Mouse (Mus musculus) megakaryocyte, adult 5-6 weeks (primary cell): Measurements from ENCODE around the gene Uck1. TPM values are rescaled to one million over a fixed set of nuclear protein-coding genes. Genes with fewer than 3 reads are reported as not detected.

ENCODE experiments used
- ATAC-seq: 2 replicates; pipeline ENCODE4 v1.8.0; 2016; ENCODE audit warnings: mild to moderate bottlenecking, inconsistent platforms; ENCODE audit not compliant: poor library complexity, severe bottlenecking
- total RNA-seq, 2 experiments: library from RNA; stranded (forward) in 1 of 2; stranded (reverse) in 1 of 2; fragments of 153-499, 151-499 nt in 1 of 2; fragments of 221-1000, 200-1000 nt in 1 of 2; gene quantifications; 2 replicates each; pipeline versions ENCODE4 v1.2.3 to v1.2.4; 2015 to 2017

The Uck1 gene
- total RNA-seq, 2 experiments from 2014 or later, result 18.7 to 19.6 TPM

DNA sequence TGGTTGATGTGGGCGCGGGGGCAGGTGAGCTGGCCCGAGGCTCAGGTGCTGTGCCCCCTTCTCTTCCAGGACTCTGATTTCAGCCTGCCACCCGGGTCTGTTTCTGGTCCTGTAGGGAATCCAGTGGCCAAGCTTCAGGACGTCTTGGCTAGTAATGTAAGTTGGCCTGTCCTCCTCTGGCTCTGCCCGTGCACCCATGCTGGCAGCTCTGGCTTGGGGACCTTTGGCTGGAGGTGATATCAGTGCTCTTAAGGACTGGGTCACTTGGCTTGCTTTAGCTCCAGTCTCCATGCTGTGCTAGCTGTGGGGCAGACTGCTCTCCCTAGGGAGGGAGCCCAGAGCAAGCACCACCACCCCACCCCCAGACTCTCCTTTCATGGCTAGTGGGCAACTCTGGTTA lies 39.9 kb downstream of the Uck1 start:
- no peak for ATAC-seq

- no peak for ATAC-seq
These were observed 40.5 kb downstream of the Uck1 start for GRCm38 (mm10) chr2:32219501-32219900.

- no peak for ATAC-seq
These were observed 41.2 kb downstream of the Uck1 start for GRCm38 (mm10) chr2:32218541-32219334.

GRCm38 (mm10) chr2:32218113-32218512 lies 41.8 kb downstream of the Uck1 start:
- ATAC-seq, result no peak

DNA sequence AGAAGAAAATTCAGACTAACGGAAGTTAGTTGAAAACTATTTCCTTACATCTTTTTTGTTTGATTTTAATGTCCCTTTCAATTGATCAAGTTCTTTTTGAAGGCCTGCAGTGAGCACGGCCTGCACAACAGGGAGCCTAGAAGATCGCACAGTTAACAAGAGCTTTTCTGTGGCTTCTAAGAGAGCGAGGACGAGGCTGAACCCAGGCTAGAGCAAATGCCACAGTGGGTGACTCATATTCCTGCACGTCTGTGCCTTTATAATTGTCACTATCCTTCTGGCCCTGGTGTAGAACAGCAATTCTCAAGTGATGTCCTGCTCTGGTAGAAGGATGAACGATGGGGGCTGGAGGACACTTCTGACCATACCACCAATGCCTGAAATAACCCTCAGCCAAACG lies 42.3 kb downstream of the Uck1 start:
- no peak for ATAC-seq

DNA sequence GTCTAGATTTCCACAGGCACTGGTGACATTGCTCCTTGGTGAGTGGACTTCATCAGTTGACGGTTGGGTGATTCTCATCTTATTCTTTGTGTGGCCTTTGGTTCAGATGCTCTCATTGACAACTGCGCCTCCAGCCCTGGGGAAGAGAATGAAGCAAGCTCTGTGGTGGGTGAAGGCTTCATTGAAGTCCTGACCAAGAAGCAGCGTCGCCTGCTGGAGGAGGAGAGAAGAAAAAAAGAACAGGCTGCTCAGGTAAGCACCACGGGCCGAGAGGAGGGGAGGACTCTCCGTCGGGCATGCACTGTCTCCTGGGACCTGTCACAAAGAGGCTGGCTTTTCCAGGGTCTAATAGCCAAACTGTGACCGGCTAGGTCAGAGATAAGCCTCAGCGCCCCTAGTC lies 43.5 kb downstream of the Uck1 start:
- ATAC-seq, result no peak

GRCm38 (mm10) chr2:32215576-32215975 lies 44.4 kb downstream of the Uck1 start:
- no peak for ATAC-seq

DNA sequence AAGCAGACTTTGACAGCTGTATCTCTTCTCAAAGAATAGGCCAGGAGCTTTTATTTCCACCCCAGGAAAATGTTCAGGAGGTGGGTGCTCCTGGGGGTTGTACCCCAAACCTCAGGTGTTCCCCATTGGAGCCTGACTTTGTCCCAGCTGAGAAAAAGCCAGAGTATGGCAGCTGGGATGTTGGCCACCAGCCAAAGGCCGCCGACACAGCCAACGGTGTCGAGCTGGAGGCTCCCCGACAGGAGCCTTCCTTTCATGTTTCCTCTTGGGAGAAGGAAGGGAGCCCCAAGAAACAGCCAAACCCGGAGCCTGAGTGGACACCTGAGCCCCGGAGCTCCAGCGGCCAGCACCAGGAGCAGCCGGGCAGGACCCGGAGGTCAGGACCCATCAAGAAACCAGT lies 47.0 kb downstream of the Uck1 start:
- no peak for ATAC-seq

- no peak for ATAC-seq
These were observed 48.3 kb downstream of the Uck1 start for GRCm38 (mm10) chr2:32211689-32212088.

GRCm38 (mm10) chr2:32207682-32208081 lies 52.3 kb downstream of the Uck1 start:
- ATAC-seq, result no peak

Other genes with a start within 250 kb of the Uck1 start
- gene Fam78a, start 175.3 kb downstream of the Uck1 start, total RNA-seq (2015), result 14.4 and 14.7 TPM in 2 replicates
- gene Fam78a, start 175.3 kb downstream of the Uck1 start, total RNA-seq (2017), result 11.7 and 13.1 TPM in 2 replicates
- 0.14 and 0.33 TPM in 2 replicates for gene Plpp7, start 164.6 kb downstream of the Uck1 start, total RNA-seq (2015)
- 0.24 and 1.2 TPM in 2 replicates for gene Plpp7, start 164.6 kb downstream of the Uck1 start, total RNA-seq (2017)
- gene Prrc2b, start 109.1 kb downstream of the Uck1 start, total RNA-seq (2015), result 26.9 and 27.2 TPM in 2 replicates
- gene Prrc2b, start 109.1 kb downstream of the Uck1 start, total RNA-seq (2017), result 11.5 and 13.9 TPM in 2 replicates
- 7.7 and 8.4 TPM in 2 replicates for gene Pomt1, start 23.6 kb downstream of the Uck1 start, total RNA-seq (2015)
- 15.2 and 17.3 TPM in 2 replicates for gene Pomt1, start 23.6 kb downstream of the Uck1 start, total RNA-seq (2017)
- 9.7 and 20.1 TPM in 2 replicates for gene Golga2, start 27.2 kb upstream of the Uck1 start, total RNA-seq (2015)
- 51.1 and 55.3 TPM in 2 replicates for gene Golga2, start 27.2 kb upstream of the Uck1 start, total RNA-seq (2017)
- 114 and 143 TPM in 2 replicates for gene Swi5, start 27.9 kb upstream of the Uck1 start, total RNA-seq (2015)
- 208 and 230 TPM in 2 replicates for gene Swi5, start 27.9 kb upstream of the Uck1 start, total RNA-seq (2017)
- 56.3 and 67.0 TPM in 2 replicates for gene Ciz1, start 92.2 kb upstream of the Uck1 start, total RNA-seq (2015)
- 66.2 and 81.0 TPM in 2 replicates for gene Ciz1, start 92.2 kb upstream of the Uck1 start, total RNA-seq (2017)
- gene Dnm1, start 93.2 kb upstream of the Uck1 start, total RNA-seq (2015), result 0.47 TPM in 1 of 2 replicates, not detected in the other
- gene Dnm1, start 93.2 kb upstream of the Uck1 start, total RNA-seq (2017), result not detected in 2 replicates
- 30.4 and 38.4 TPM in 2 replicates for gene 1110008P14Rik, start 121.8 kb upstream of the Uck1 start, total RNA-seq (2015)
- 29.1 and 32.3 TPM in 2 replicates for gene 1110008P14Rik, start 121.8 kb upstream of the Uck1 start, total RNA-seq (2017)
- gene Lcn2, start 128.1 kb upstream of the Uck1 start, total RNA-seq (2015), result 3,591 and 4,679 TPM in 2 replicates
- 682 and 1,100 TPM in 2 replicates for gene Lcn2, start 128.1 kb upstream of the Uck1 start, total RNA-seq (2017)
- 5.0 and 6.7 TPM in 2 replicates for gene Ptges2, start 135.7 kb upstream of the Uck1 start, total RNA-seq (2015)
- 7.2 and 8.8 TPM in 2 replicates for gene Ptges2, start 135.7 kb upstream of the Uck1 start, total RNA-seq (2017)
- 2.9 and 3.5 TPM in 2 replicates for gene Naif1, start 190.3 kb upstream of the Uck1 start, total RNA-seq (2015)
- gene Naif1, start 190.3 kb upstream of the Uck1 start, total RNA-seq (2017), result 3.2 and 3.9 TPM in 2 replicates
- gene Slc25a25, start 191.3 kb upstream of the Uck1 start, total RNA-seq (2015), result 4.6 and 6.9 TPM in 2 replicates
- gene Slc25a25, start 191.3 kb upstream of the Uck1 start, total RNA-seq (2017), result 8.4 and 10.7 TPM in 2 replicates